Mouse (Mus musculus) adrenal gland, postnatal 25 days (tissue): ENCODE measurements around the gene Trim2. TPM values are rescaled to one million over a fixed set of nuclear protein-coding genes. Genes with fewer than 3 reads are reported as not detected.

Experiments
- DNase-seq: peaks from one replicate; pipeline ENCODE4 v3.0.0; 2021; ENCODE audit warnings: mixed read lengths
- total RNA-seq: library from RNA; stranded (reverse); gene quantifications from 2 replicates; pipeline ENCODE4 v1.2.3, GENCODE M21; 2021

The Trim2 gene
- total RNA-seq, 1 experiment from 2014 or later: 83.1 TPM

GRCm38 (mm10) chr3:84219720-84220273 is 86.9 kb downstream of the Trim2 start:
- no peak for DNase-seq

DNA sequence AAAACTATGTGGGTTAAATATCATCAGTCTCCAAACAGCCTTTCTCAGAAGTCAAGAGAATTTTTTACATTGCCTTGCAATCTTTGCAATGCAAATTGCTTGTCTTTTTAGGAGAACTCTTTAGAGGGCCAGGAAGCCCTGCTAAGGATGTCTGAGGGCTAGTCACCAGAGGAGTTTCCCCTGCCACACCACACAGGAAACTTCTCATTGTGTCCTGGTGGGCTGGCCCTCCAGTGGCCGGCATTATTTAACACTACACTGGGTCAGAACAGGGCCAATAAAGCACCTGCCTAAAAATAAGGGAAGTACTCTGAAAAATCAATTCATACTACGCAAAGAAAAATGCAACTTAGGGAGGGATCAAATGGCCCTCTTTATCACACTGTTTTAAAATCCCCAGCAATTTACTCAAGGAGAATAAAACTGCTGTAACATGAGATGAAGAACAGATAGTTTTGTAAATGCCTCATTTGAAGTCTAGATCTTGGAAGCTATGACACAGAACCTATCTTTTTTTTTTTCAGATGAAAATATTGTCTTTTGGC is 87.4 kb downstream of the Trim2 start:
- DNase-seq: no peak

GRCm38 (mm10) chr3:84218498-84218897 is 88.2 kb downstream of the Trim2 start:
- DNase-seq: no peak

DNA sequence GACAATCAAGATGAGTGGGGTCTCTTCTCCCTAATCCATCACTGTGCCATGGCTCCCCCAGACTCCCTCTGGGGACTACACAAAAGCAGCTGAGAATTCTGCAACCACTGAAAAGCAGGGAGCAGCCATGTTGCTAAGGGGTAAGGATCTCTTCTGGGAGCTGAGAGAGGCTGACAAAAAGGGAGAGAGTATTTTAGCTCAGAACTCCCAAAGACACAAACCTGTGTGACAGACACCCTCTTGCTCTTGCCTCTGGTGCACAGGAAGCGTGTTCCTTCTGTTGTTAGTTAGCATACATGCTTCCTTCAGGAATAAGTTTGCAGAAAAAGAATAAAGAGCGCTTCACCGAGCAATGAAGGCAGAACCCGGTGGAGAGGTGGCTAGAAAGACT is 88.7 kb downstream of the Trim2 start:
- no peak for DNase-seq

DNA sequence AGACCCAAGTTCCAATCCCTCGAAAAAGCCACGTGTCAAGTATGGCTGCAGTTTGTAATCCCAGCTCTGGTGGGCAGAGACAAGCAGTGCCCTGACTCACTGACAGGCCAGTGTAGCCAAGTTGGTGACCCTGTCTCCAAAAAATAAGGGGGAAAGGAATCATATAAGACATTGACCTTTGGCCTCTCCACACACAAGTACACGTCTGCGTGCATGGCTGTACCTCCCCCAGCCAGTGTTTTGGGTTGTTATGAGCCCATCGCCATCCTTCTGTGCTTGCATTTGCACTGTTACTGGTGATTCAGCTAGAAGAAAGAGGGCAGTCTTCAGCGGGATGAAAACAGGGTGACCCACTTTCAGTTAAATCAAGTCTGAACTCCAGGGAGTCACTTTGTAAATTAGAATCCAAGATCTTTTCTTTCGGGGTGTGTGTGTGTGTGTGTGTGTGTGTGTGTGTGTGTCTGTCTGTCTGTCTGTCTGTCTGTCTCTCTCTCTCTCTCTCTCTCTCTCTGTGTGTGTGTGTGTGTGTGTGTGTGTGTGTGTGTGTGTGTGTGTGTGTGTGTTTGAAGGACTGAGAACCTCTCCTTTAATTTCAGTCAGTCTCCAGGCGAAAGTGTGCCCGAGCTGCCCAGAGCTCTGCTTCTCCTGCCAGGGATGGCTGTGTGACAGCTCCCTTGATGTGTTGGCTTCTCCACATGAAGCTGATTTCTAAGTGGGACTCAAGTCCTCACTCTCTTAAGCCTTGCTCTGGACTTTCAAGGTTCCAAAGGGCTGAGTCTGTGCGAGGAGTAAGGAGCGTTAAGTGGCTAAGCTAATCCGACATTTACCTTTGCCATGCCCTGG is 89.3 kb downstream of the Trim2 start:
- DNase-seq: no peak

DNA sequence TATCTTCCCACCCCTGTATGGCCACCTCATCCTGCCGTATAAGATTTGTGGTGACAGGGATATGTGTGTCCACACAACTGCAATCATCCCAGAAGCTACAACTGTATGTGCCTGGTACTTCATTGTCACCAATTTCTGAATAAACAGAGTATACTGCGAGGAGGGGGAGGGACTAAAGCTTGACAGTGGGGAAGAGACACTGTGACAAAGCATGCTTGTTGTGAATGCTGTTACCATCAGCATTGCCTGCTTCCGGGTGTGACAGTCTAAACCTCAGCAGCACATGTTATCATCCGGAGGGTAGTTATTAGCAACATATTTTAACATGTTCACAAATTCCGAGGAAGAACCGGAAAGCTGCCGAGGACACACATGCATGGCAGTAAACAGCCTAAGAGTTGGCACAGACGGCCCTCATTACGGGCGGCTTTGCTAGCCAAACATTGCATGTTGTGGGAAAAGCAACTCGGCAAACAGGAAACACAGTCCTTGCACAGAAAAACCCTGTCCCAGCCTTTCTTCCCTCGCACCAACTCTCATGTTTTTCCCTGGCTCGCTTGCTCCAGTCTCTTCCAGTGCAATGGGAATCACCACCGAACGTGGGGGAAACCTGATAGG is 90.8 kb downstream of the Trim2 start:
- DNase-seq: no peak

GRCm38 (mm10) chr3:84215253-84215652 is 91.4 kb downstream of the Trim2 start:
- DNase-seq: no peak

DNA sequence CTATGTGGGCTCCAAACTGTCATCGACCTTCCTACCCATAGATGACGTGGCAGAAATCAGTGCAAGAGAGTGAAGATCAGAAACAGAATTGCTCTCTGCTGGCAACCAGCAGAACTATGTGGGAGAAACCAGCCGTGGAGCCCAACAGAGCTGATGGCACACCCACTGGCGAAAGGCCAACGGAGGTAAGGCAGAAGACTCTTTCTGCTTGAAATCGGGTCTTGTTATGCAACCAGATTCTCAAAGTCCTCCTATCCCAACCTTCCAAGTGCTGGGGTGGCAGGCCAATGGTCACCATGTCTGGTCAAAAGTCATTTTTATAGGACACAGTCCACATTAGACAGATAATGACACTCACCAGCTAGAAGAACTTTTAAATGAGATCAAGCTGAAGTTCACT is 92.2 kb downstream of the Trim2 start:
- peak; percentile 59 for DNase-seq

GRCm38 (mm10) chr3:84211340-84211875 is 95.3 kb downstream of the Trim2 start:
- DNase-seq: no peak

- no peak for DNase-seq
These were observed 97.7 kb downstream of the Trim2 start for GRCm38 (mm10) chr3:84208917-84209513.

DNA sequence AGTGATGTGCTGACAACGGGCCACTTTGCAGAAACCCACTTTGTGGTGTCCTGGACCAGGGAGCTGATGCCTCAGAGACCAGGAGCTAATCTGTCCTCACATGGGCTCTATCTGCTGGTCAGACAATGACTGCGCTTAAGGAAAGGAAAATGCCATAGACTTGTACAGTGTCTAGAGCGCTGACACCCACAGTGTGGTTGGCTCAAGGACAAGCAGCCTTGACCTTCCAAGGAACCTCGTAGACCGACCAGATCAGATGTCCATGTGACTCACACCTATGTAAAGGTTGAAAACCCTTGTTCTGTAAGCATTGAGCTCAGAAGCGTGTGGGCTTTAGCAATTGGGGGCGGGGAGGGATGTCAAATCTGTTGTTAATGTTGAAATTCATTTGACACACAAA is 98.2 kb downstream of the Trim2 start:
- DNase-seq: no peak

GRCm38 (mm10) chr3:84207366-84207765 is 99.3 kb downstream of the Trim2 start:
- DNase-seq: no peak

DNA sequence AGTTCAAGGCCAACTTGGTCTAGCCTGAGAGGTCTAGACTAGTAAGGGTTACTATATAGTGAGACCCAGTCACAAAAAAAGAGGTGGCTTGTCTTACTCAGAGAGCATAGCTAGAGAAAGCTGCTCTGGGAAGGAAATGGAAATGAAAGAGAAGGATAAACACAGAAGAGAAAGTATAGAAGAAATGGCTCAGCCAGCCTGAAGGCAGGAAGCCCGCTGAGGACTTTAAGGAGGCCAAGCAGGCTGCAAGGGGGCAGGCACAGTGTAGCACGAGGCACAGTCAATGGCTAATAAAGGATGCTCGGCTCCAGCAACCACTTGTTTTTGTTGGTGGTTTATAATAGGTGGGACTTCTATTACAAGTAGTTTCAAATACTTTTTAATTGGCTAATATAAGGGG is 100.6 kb downstream of the Trim2 start:
- no peak for DNase-seq

DNA sequence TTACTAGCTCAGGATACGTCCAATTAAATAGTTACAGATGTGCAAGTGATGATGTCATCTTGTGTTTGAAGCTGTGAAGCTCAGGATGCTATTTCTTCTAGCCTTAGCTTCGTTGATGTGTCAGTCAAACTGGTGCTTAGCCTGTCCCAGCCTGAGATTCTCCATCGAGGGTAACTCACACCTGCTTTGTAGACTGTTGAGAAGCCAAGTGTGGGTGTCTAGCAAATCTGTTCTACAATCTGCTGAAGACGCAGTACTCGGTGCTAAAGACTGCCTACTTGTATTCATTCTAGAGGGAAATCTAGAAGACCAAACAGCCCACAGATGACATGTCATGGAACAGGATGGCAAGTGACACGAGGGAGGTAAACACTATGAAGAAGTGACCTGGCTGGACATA is 101.0 kb downstream of the Trim2 start:
- DNase-seq: no peak

DNA sequence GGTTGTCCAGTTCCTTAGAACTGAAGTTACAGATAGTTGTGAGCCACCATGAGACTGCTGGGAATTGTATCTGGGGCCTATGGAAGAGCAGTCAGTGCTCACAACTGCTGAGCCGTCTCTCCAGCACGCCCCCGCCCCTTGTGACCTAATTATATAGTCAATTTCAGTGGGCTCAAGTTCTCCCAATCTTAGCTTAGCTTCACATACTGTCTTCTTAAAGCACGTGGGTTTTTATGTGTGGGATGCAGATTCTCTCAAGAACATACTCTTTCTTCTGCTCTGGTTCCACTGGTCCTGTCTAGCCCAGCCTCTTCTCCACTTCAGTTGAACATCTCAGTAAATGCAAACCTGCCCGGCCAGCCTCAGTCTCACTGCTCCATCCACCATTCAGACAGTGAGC is 102.0 kb downstream of the Trim2 start:
- DNase-seq: no peak

- DNase-seq: no peak
These were observed 105.9 kb downstream of the Trim2 start for GRCm38 (mm10) chr3:84200559-84201420.

GRCm38 (mm10) chr3:84199516-84199915 is 107.2 kb downstream of the Trim2 start:
- DNase-seq: no peak

- no peak for DNase-seq
These were observed 108.4 kb downstream of the Trim2 start for GRCm38 (mm10) chr3:84198229-84198628.

DNA sequence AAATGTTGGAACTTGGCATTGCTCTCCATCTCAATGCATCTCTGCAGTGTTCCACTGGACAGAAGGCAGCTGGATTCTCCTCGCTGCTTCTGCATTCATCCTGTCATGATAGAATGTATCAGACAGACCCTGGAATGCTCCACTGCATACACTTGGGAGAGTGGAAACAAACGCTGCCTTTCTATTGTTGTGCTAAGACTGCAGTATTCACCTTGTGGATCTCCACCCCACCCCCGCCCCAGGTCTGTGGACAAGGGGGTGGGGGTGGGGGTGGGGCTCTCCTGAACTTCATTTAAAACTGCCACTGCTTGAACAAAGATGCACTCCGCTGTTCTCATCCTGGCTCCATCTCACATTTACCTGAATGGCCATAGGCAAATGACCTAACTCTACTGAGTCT is 112.8 kb downstream of the Trim2 start:
- DNase-seq: no peak

- DNase-seq: peak; percentile 6
These were observed 115.4 kb downstream of the Trim2 start for GRCm38 (mm10) chr3:84191141-84191881.

GRCm38 (mm10) chr3:84190513-84191061 is 116.1 kb downstream of the Trim2 start:
- DNase-seq: peak; percentile 69
